Mouse (Mus musculus): ENCODE measurements around the gene Itprip. TPM values are rescaled to one million over a fixed set of nuclear protein-coding genes. Genes with fewer than 3 reads are reported as not detected.
"Not testable (repeated sequence)": the region's sequence is repeated elsewhere in the genome, so short reads cannot be mapped to it uniquely, and the experiment has no call there.

Itprip gene
- polyA plus RNA-seq, 1 experiment from 2014 or later = 8.1 TPM

- no peaks in the 10 kb centered on the region for H3K9me3 ChIP-seq
- no peak for ATAC-seq (ENCODE audit: low read depth)
- no peaks in the 10 kb centered on the region for H3K27me3 ChIP-seq
- no peak overlapping the region for H3K4me2 ChIP-seq
- H3K4me1 ChIP-seq (replicated peaks) = peaks cover 19% of the 10 kb centered on the region
- no peak overlapping the region for H3K4me3 ChIP-seq
- H3K9ac ChIP-seq = no peak overlapping the region
- no peak overlapping the region for H3K27ac ChIP-seq (replicated peaks)
- WGBS = 94% methylated on average over 8 of the region's 8 CpGs
- peaks cover 21% of the 10 kb centered on the region for H3K36me3 ChIP-seq
These were observed 59.9 kb downstream of the Itprip start for GRCm38 (mm10) chr19:47859180-47859579.

GRCm38 (mm10) chr19:47857957-47858942, 60.8 kb downstream of the Itprip start:
- Histone ChIP-seq H3K9ac (no peak overlapping the region), H3K9me3 (no peaks in the 10 kb centered on the region), H3K4me3 (no peak overlapping the region), H3K27me3 (no peaks in the 10 kb centered on the region), H3K36me3 (peaks cover 16% of the 10 kb centered on the region), H3K4me1 (replicated peaks) (peaks cover 26% of the 10 kb centered on the region), H3K27ac (replicated peaks) (no peak overlapping the region), H3K4me2 (no peak overlapping the region)
- ATAC-seq (ENCODE audit: low read depth) = no peak
- 85% methylated on average over 18 of the region's 18 CpGs for WGBS

- peak within 1 kb of the TSS; percentile 59 for H3K27ac ChIP-seq (replicated peaks)
- peak within 1 kb of the TSS; percentile 97 for H3K4me2 ChIP-seq
- H3K9ac ChIP-seq = peak within 1 kb of the TSS; percentile 86
- no peaks in the 10 kb centered on the region for H3K27me3 ChIP-seq
- H3K36me3 ChIP-seq = peaks cover 10% of the 10 kb centered on the region; the same call in 1 of the 2 replicates
- H3K4me3 ChIP-seq = peak within 1 kb of the TSS; percentile 77
- peaks cover 26% of the 10 kb centered on the region for H3K4me1 ChIP-seq (replicated peaks)
- peak; percentile 95 for ATAC-seq (ENCODE audit: low read depth)
- H3K9me3 ChIP-seq = no peaks in the 10 kb centered on the region
- WGBS = 1% methylated on average over 60 of the region's 60 CpGs
These were observed 64.0 kb downstream of the Itprip start, which contains the start of gene Gsto1 for GRCm38 (mm10) chr19:47854796-47855783. TSS of gene Gsto1 (plus strand) at chr19:47854970.

- Histone ChIP-seq H3K9ac (peak overlapping the region; percentile 86), H3K4me2 (peak overlapping the region; percentile 97), H3K4me1 (replicated peaks) (peaks cover 26% of the 10 kb centered on the region), H3K27me3 (no peaks in the 10 kb centered on the region), H3K4me3 (peak overlapping the region; percentile 77), H3K27ac (replicated peaks) (peak overlapping the region; percentile 59), H3K9me3 (no peaks in the 10 kb centered on the region), H3K36me3 (0 out of 2 replicates have a peak, but pooled peaks cover under 1% of the 10 kb centered on the region)
- peak; percentile 78 for ATAC-seq (ENCODE audit: low read depth)
- WGBS = 26% methylated on average over 13 of the region's 13 CpGs
These were observed 64.9 kb downstream of the Itprip start for GRCm38 (mm10) chr19:47853951-47854795.

GRCm38 (mm10) chr19:47853053-47853452, 66.0 kb downstream of the Itprip start:
- Histone ChIP-seq H3K27me3 (no peaks in the 10 kb centered on the region), H3K9me3 (no peaks in the 10 kb centered on the region)
- 78% methylated on average over 3 of the region's 3 CpGs for WGBS

GRCm38 (mm10) chr19:47852131-47852530, 67.0 kb downstream of the Itprip start:
- H3K4me1 ChIP-seq (replicated peaks) = peaks cover 26% of the 10 kb centered on the region
- not testable (repeated sequence) for H3K36me3 ChIP-seq; H3K4me3 ChIP-seq; H3K27me3 ChIP-seq; ATAC-seq (ENCODE audit: low read depth); H3K27ac ChIP-seq (replicated peaks); H3K9me3 ChIP-seq; H3K9ac ChIP-seq; H3K4me2 ChIP-seq
- 89% methylated on average over 3 of the region's 3 CpGs for WGBS

More at GRCm38 (mm10) chr19:47853053-47853452, 66.0 kb downstream of the Itprip start:
- no peaks in the 10 kb centered on the region for H3K36me3 ChIP-seq
- H3K4me1 ChIP-seq (replicated peaks) = peaks cover 26% of the 10 kb centered on the region
- no peak for ATAC-seq (ENCODE audit: low read depth)
- no peak overlapping the region for H3K27ac ChIP-seq (replicated peaks)
- H3K4me2 ChIP-seq = no peak overlapping the region
- no peak overlapping the region for H3K4me3 ChIP-seq
- H3K9ac ChIP-seq = no peak overlapping the region

- H3K27ac ChIP-seq (replicated peaks) = no peak overlapping the region
- no peak for ATAC-seq (ENCODE audit: low read depth)
- 65% methylated on average over 3 of the region's 3 CpGs for WGBS
These were observed 69.4 kb downstream of the Itprip start for GRCm38 (mm10) chr19:47849735-47850134.

More at GRCm38 (mm10) chr19:47849735-47850134, 69.4 kb downstream of the Itprip start:
- Histone ChIP-seq H3K27me3 (no peaks in the 10 kb centered on the region), H3K9me3 (no peaks in the 10 kb centered on the region), H3K36me3 (no peaks in the 10 kb centered on the region), H3K4me2 (no peak overlapping the region), H3K4me1 (replicated peaks) (peaks cover 12% of the 10 kb centered on the region), H3K9ac (no peak overlapping the region), H3K4me3 (no peak overlapping the region)

Small RNA genes within 50 kb of the gene (microRNA-seq; reads per million reads assigned to microRNA genes)
- not detected for gene Gm22240

Other genes starting within 250 kb of the Itprip start
- gene Col17a1, start 227.2 kb downstream of the Itprip start, polyA plus RNA-seq (2015; fragmentation: Nextera tagmentation; extraction: Ambion mirVana) = 0.22 and 0.44 TPM in 2 replicates
- gene Sfr1, start 187.6 kb downstream of the Itprip start, polyA plus RNA-seq (2015; fragmentation: Nextera tagmentation; extraction: Ambion mirVana) = 186 and 213 TPM in 2 replicates
- gene Gsto1, start 64.3 kb downstream of the Itprip start, polyA plus RNA-seq (2015; fragmentation: Nextera tagmentation; extraction: Ambion mirVana) = 137 and 142 TPM in 2 replicates
- gene Gsto2, start 53.8 kb downstream of the Itprip start, polyA plus RNA-seq (2015; fragmentation: Nextera tagmentation; extraction: Ambion mirVana) = 1.0 and 1.3 TPM in 2 replicates
- gene Cfap43, start within 50 bp of the Itprip start, polyA plus RNA-seq (2015; fragmentation: Nextera tagmentation; extraction: Ambion mirVana) = 0.28 and 0.47 TPM in 2 replicates
- 0.47 and 0.62 TPM in 2 replicates for gene Cfap58, start 18.4 kb upstream of the Itprip start, polyA plus RNA-seq (2015; fragmentation: Nextera tagmentation; extraction: Ambion mirVana)